21 mouse cellular contexts compared by ENCODE assay signal in genomic region chr7:49368590-49368989, GRCm38 (mm10).
DNase-seq lines count a peak whose midpoint lies in the region; ATAC-seq and TF ChIP-seq lines count a peak whose summit lies in the region.
"Had no signal": no experiment of that assay in that cellular context is flagged by ENCODE, and none has a peak within 500 bp of the region (broad histone marks: within the 10 kb centered on the region; RNA-seq: fewer than 3 reads in every experiment).

No protein-coding gene starts in this region.

- intact Hi-C loops in heart, postnatal 10 days (cut with DNase I), result no loop called here

- H3K4me1 ChIP-seq in heart, embryonic 10.5 days, result peaks cover 20% of the 10 kb centered on the region
- peaks cover 6% of the 10 kb centered on the region; the same call in 1 of the 2 replicates for H3K4me1 ChIP-seq in hindbrain, postnatal 0 days (ENCODE audit: insufficient read depth, low read length)
- H3K4me1 ChIP-seq in hindbrain, embryonic 13.5 days (replicated peaks), result peaks cover 43% of the 10 kb centered on the region
- H3K4me1 ChIP-seq in lung, embryonic 15.5 days, result peaks cover 8% of the 10 kb centered on the region
- H3K4me1 ChIP-seq in stomach, postnatal 0 days (replicated peaks; ENCODE audit: control insufficient read depth, insufficient read depth), result no peaks in the 10 kb centered on the region
- H3K4me1 ChIP-seq: forebrain, embryonic 13.5 days had no signal

- no peak overlapping the region for H3K4me3 ChIP-seq in heart, embryonic 10.5 days
- no peak overlapping the region for H3K4me3 ChIP-seq in hindbrain, postnatal 0 days (ENCODE audit: low read length)
- H3K4me3 ChIP-seq in hindbrain, embryonic 13.5 days, result no peak overlapping the region
- no peak overlapping the region for H3K4me3 ChIP-seq in lung, embryonic 15.5 days
- no peak overlapping the region for H3K4me3 ChIP-seq in stomach, postnatal 0 days (ENCODE audit: low read depth, low read length)
- H3K4me3 ChIP-seq: embryonic facial prominence, embryonic 10.5 days; forebrain, embryonic 13.5 days; heart, adult 2 months; heart, embryonic 13.5 days had no signal

- no peak overlapping the region for H3K9ac ChIP-seq in hindbrain, postnatal 0 days (replicated peaks; ENCODE audit: low read length)
- no peak overlapping the region for H3K9ac ChIP-seq in hindbrain, embryonic 13.5 days
- H3K9ac ChIP-seq in lung, embryonic 15.5 days, result no peak overlapping the region
- no peak overlapping the region for H3K9ac ChIP-seq in stomach, postnatal 0 days (ENCODE audit: low read length)
- H3K9ac ChIP-seq: forebrain, embryonic 13.5 days; forebrain, postnatal 0 days; heart, embryonic 13.5 days had no signal

- no peaks in the 10 kb centered on the region for H3K9me3 ChIP-seq in heart, embryonic 10.5 days
- H3K9me3 ChIP-seq in hindbrain, postnatal 0 days (ENCODE audit: low read length), result no peaks in the 10 kb centered on the region
- H3K9me3 ChIP-seq in hindbrain, embryonic 13.5 days, result no peaks in the 10 kb centered on the region
- H3K9me3 ChIP-seq in lung, embryonic 15.5 days, result no peaks in the 10 kb centered on the region
- H3K9me3 ChIP-seq in stomach, postnatal 0 days (ENCODE audit: control insufficient read depth, low read length), result no peaks in the 10 kb centered on the region
- H3K9me3 ChIP-seq: embryonic facial prominence, embryonic 10.5 days; forebrain, embryonic 13.5 days; heart, embryonic 13.5 days had no signal

- TF ChIP-seq CTCF in hindbrain, postnatal 0 days (IDR thresholded peaks at IDR 0.05; ENCODE audit: low read depth), result no peak
- no peak for TF ChIP-seq CTCF in stomach, postnatal 0 days (IDR thresholded peaks at IDR 0.05; ENCODE audit: low read depth)

- 46% methylated on average over 5 of the region's 5 CpGs for WGBS in heart, embryonic 10.5 days
- WGBS in hindbrain, postnatal 0 days, result 76% methylated on average over 5 of the region's 5 CpGs
- WGBS in hindbrain, embryonic 13.5 days, result 81% methylated on average over 5 of the region's 5 CpGs
- WGBS in lung, embryonic 15.5 days, result 42% methylated on average over 5 of the region's 5 CpGs
- 59% methylated on average over 5 of the region's 5 CpGs for WGBS in stomach, postnatal 0 days

- no peaks in the 10 kb centered on the region for H3K27me3 ChIP-seq in heart, embryonic 10.5 days (ENCODE audit: insufficient read depth, poor library complexity, severe bottlenecking)
- H3K27me3 ChIP-seq in hindbrain, postnatal 0 days (ENCODE audit: insufficient read depth, low read length), result no peaks in the 10 kb centered on the region
- no peaks in the 10 kb centered on the region for H3K27me3 ChIP-seq in hindbrain, embryonic 13.5 days
- no peaks in the 10 kb centered on the region for H3K27me3 ChIP-seq in lung, embryonic 15.5 days
- no peaks in the 10 kb centered on the region for H3K27me3 ChIP-seq in stomach, postnatal 0 days (ENCODE audit: control insufficient read depth, insufficient read depth, low read length)
- H3K27me3 ChIP-seq: heart, embryonic 13.5 days had no signal

- DNase-seq in heart, embryonic 10.5 days (ENCODE audit: low spot score), result no peak
- no peak for DNase-seq in heart, postnatal 10 days
- DNase-seq in hindbrain, postnatal 0 days (ENCODE audit: low spot score), result no peak
- no peak for DNase-seq in lung, postnatal 25 days (ENCODE audit: low spot score)
- DNase-seq in stomach, postnatal 0 days (ENCODE audit: low spot score), result no peak
- DNase-seq: adrenal gland, adult 8-10 months; adrenal gland, postnatal 36 days; B cell, adult 2 months; cerebellum, adult 2 months; cerebellum, postnatal 10 days; forebrain, postnatal 0 days; gastrocnemius, postnatal 14 days; heart, adult 2 months; heart, postnatal 14 days had no signal

- no peak for TF ChIP-seq EP300 in stomach, postnatal 0 days (optimal IDR thresholded peaks at IDR 0.05)

- 0 out of 2 replicates have a peak, but pooled peaks have one; percentile 5 for ATAC-seq in hindbrain, postnatal 0 days
- ATAC-seq in hindbrain, embryonic 13.5 days (ENCODE audit: low FRiP score), result no peak
- ATAC-seq in lung, embryonic 15.5 days (ENCODE audit: borderline replicate concordance, extremely low read depth, low FRiP score, low TSS enrichment), result peak; percentile 14; the same call in 1 of the 2 replicates
- ATAC-seq in stomach, postnatal 0 days (ENCODE audit: low FRiP score, low TSS enrichment), result 0 out of 2 replicates have a peak, but pooled peaks have one; percentile 6
- ATAC-seq: CD4-positive, CD25-positive, alpha-beta regulatory T cell, adult 4 months; forebrain, embryonic 13.5 days; forebrain, postnatal 0 days had no signal

- H3K4me2 ChIP-seq in hindbrain, postnatal 0 days (ENCODE audit: low read depth, low read length), result no peak overlapping the region
- no peak overlapping the region for H3K4me2 ChIP-seq in hindbrain, embryonic 13.5 days
- no peak overlapping the region for H3K4me2 ChIP-seq in lung, embryonic 15.5 days
- H3K4me2 ChIP-seq in stomach, postnatal 0 days (replicated peaks; ENCODE audit: low read depth), result no peak overlapping the region
- H3K4me2 ChIP-seq: forebrain, embryonic 13.5 days; heart, embryonic 13.5 days had no signal

- H3K36me3 ChIP-seq in heart, embryonic 10.5 days, result no peaks in the 10 kb centered on the region
- no peaks in the 10 kb centered on the region for H3K36me3 ChIP-seq in hindbrain, postnatal 0 days (ENCODE audit: insufficient read depth, low read length)
- no peaks in the 10 kb centered on the region for H3K36me3 ChIP-seq in hindbrain, embryonic 13.5 days
- no peaks in the 10 kb centered on the region for H3K36me3 ChIP-seq in lung, embryonic 15.5 days
- H3K36me3 ChIP-seq in stomach, postnatal 0 days (ENCODE audit: control insufficient read depth, insufficient read depth, low read length), result no peaks in the 10 kb centered on the region
- H3K36me3 ChIP-seq: embryonic facial prominence, embryonic 10.5 days; G1E had no signal

- 0 out of 2 replicates have a peak overlapping the region, but pooled peaks have one; percentile 6 for H3K27ac ChIP-seq in heart, embryonic 10.5 days
- H3K27ac ChIP-seq in hindbrain, postnatal 0 days, result 0 out of 2 replicates have a peak overlapping the region, but pooled peaks have one; percentile 15
- H3K27ac ChIP-seq in hindbrain, embryonic 13.5 days, result no peak overlapping the region
- H3K27ac ChIP-seq in lung, embryonic 15.5 days, result no peak overlapping the region
- H3K27ac ChIP-seq in stomach, postnatal 0 days (replicated peaks), result no peak overlapping the region
- H3K27ac ChIP-seq: embryonic facial prominence, embryonic 10.5 days; forebrain, embryonic 13.5 days; heart, adult 2 months; heart, embryonic 13.5 days had no signal

Comparison
In these comparisons a context has a peak if more than half of its experiments do, and no peak if none do; other contexts are left out.
1. H3K27ac ChIP-seq: peak in heart, embryonic 10.5 days (single experiment) and hindbrain, postnatal 0 days (single experiment); none in hindbrain, embryonic 13.5 days (single experiment), lung, embryonic 15.5 days (single experiment) and stomach, postnatal 0 days (single experiment).